Mouse (Mus musculus): ENCODE results near the gene Sst.

Gene Sst

GRCm38 (mm10) chr16:23885098-23885497, 5.7 kb downstream of the Sst start:
- DNase-seq (ENCODE audit: low spot score), result no peak

- no peak for DNase-seq (ENCODE audit: low spot score)
These were observed 35.5 kb downstream of the Sst start for GRCm38 (mm10) chr16:23855242-23855641.

GRCm38 (mm10) chr16:23849720-23850119, 41.0 kb downstream of the Sst start:
- DNase-seq (ENCODE audit: low spot score), result no peak

- no peak for DNase-seq (ENCODE audit: low spot score)
These were observed 41.6 kb downstream of the Sst start for GRCm38 (mm10) chr16:23849176-23849575.

- DNase-seq (ENCODE audit: low spot score), result no peak
These were observed 46.1 kb downstream of the Sst start for GRCm38 (mm10) chr16:23844622-23845021.

GRCm38 (mm10) chr16:23842609-23843008, 48.1 kb downstream of the Sst start:
- peak; percentile 81 for DNase-seq (ENCODE audit: low spot score)
